Mouse (Mus musculus): Measurements from ENCODE around the gene Arsa. TPM values are rescaled to one million over a fixed set of nuclear protein-coding genes. Genes with fewer than 3 reads are reported as not detected.

Gene Arsa
- polyA plus RNA-seq, 1 experiment from 2014 or later: 22.1 TPM

DNA sequence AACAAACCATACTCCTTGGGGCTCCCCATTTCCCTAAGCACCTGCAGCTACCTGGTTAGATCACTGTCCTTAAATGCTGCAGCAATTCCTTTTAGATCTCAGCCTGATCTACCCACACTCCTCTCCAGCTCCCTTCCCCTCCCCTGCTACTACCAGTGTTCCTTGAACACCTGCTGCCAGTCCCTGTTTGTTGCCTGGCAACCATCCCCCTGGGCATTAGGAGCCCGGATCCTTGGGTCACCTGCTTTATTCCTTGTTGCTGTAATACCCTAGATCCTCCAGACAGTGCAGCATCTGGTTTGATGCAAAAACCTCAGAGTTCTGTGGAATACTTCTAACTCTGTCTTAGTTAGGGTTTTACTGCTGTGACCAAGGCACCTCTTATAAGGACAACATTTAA, 12.2 kb downstream of the Arsa start:
- WGBS: 7% methylated on average over 1 of the region's 1 CpGs

DNA sequence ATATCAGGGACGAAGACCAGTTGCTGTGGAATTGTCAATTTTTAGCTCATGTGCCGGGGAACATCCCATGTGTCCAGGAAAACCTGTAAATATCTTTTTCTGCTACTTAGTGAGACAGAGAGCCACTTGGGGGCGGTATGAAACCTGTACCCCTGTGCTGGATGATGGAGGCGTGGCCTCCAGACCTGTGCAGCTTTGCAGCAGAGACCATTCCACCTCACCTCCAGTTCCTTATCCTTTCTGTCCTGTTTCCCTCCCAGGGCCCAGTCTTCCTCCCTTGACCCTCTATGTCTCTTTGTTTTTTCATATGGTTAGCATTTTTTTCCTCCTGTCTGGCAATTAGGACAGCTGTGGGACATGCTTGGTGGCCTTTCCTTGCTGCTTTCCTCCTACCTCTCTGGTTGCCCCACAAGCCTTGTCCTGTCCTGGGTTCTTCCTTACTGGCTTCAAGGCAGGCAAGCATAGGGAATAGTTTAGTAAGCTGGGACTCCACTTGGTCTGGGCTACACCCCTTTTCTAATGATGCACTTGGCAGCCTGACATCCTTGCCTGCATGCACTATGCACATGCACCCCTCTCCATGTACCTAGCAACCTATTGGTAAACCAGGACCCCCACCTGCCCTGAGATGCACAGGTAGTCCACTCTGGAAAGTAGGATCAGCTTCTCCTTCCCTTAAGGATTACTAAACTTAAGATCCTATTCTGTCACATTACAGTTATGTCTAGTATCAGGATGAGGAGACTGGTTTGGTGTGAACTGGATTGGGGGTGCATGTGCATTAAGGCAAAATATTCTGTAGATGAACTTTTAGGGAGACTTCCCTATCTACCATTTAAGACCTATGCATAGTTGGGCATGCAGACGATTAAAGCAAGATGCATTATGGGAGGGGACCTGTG, 13.6 kb downstream of the Arsa start:
- H3K4me3 ChIP-seq (ENCODE audit: low read length): no peak overlapping the region
- H3K4me1 ChIP-seq (replicated peaks; ENCODE audit: control insufficient read depth, insufficient read depth, low read length): no peaks in the 10 kb centered on the region
- H3K36me3 ChIP-seq (ENCODE audit: control insufficient read depth, insufficient read depth, low read length): no peaks in the 10 kb centered on the region
- ATAC-seq (ENCODE audit: low read depth): no peak
- H3K9me3 ChIP-seq (ENCODE audit: control insufficient read depth, low read length): no peaks in the 10 kb centered on the region
- WGBS: 46% methylated on average over 5 of the region's 5 CpGs
- no peak overlapping the region for H3K9ac ChIP-seq (ENCODE audit: low read length)
- H3K27ac ChIP-seq (ENCODE audit: low read length): no peak overlapping the region
- no peak overlapping the region for H3K4me2 ChIP-seq (ENCODE audit: low read depth, low read length)
- H3K27me3 ChIP-seq (ENCODE audit: control insufficient read depth, insufficient read depth, low read depth, low read length): no peaks in the 10 kb centered on the region

More for the DNA sequence above, 12.2 kb downstream of the Arsa start:
- no peak overlapping the region for H3K4me2 ChIP-seq (ENCODE audit: low read depth, low read length)
- H3K9me3 ChIP-seq (ENCODE audit: control insufficient read depth, low read length): no peaks in the 10 kb centered on the region
- H3K4me1 ChIP-seq (replicated peaks; ENCODE audit: control insufficient read depth, insufficient read depth, low read length): no peaks in the 10 kb centered on the region
- H3K36me3 ChIP-seq (ENCODE audit: control insufficient read depth, insufficient read depth, low read length): no peaks in the 10 kb centered on the region
- H3K4me3 ChIP-seq (ENCODE audit: low read length): no peak overlapping the region
- no peaks in the 10 kb centered on the region for H3K27me3 ChIP-seq (ENCODE audit: control insufficient read depth, insufficient read depth, low read depth, low read length)
- ATAC-seq (ENCODE audit: low read depth): no peak
- no peak overlapping the region for H3K9ac ChIP-seq (ENCODE audit: low read length)
- no peak overlapping the region for H3K27ac ChIP-seq (ENCODE audit: low read length)

DNA sequence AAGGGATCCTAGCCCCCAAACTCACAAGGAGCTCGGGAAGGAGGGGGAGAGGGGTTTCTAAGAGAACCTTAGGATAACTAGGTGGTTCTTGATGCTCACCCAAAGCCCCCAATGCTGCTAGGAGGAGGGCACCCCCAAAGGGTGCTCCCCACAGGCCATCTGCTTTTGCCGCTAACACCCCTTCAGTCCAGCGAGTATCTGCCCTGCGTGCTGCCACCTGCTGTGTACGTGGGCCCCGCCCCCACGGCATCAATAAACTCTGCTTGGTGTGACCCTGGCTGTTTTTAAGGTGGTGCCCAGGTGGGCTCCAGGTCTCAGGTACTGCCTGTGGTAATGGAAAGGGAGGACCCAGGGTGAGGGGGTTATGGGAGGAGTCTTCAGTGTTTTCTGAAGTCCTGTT, 15.0 kb downstream of the Arsa start:
- Histone ChIP-seq H3K4me3 (ENCODE audit: low read length) (no peak overlapping the region), H3K4me1 (replicated peaks; ENCODE audit: control insufficient read depth, insufficient read depth, low read length) (no peaks in the 10 kb centered on the region), H3K9ac (ENCODE audit: low read length) (no peak overlapping the region), H3K27ac (ENCODE audit: low read length) (no peak overlapping the region), H3K36me3 (ENCODE audit: control insufficient read depth, insufficient read depth, low read length) (no peaks in the 10 kb centered on the region), H3K4me2 (ENCODE audit: low read depth, low read length) (no peak overlapping the region), H3K27me3 (ENCODE audit: control insufficient read depth, insufficient read depth, low read depth, low read length) (no peaks in the 10 kb centered on the region; the same call in 1 of the 2 replicates), H3K9me3 (ENCODE audit: control insufficient read depth, low read length) (no peaks in the 10 kb centered on the region)
- no peak for ATAC-seq (ENCODE audit: low read depth)
- 65% methylated on average over 7 of the region's 7 CpGs for WGBS

DNA sequence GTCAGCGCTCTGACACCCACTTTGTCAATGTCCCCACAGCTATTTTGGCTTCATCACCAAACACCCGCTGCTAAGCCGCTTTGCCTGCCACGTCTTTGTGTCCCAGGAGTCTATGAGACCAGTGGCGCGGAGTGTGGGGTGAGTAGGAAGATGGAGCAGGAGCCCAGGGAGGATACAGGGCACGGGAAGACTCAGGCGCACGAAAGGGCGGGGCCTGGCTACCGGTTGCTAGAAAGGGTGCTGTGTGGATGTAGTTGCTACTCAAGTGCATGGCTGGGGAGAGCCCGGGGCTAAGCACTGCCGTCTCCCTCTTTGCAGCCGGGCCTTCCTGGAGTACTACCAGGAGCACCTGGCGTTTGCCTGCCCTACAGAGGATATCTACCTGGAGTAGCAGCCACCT, 15.9 kb downstream of the Arsa start:
- H3K9ac ChIP-seq (ENCODE audit: low read length): no peak overlapping the region
- H3K4me1 ChIP-seq (replicated peaks; ENCODE audit: control insufficient read depth, insufficient read depth, low read length): no peaks in the 10 kb centered on the region
- H3K9me3 ChIP-seq (ENCODE audit: control insufficient read depth, low read length): no peaks in the 10 kb centered on the region
- ATAC-seq (ENCODE audit: low read depth): no peak
- H3K36me3 ChIP-seq (ENCODE audit: control insufficient read depth, insufficient read depth, low read length): no peaks in the 10 kb centered on the region
- no peak overlapping the region for H3K4me3 ChIP-seq (ENCODE audit: low read length)
- no peak overlapping the region for H3K27ac ChIP-seq (ENCODE audit: low read length)
- no peaks in the 10 kb centered on the region; the same call in 1 of the 2 replicates for H3K27me3 ChIP-seq (ENCODE audit: control insufficient read depth, insufficient read depth, low read depth, low read length)
- H3K4me2 ChIP-seq (ENCODE audit: low read depth, low read length): no peak overlapping the region
- 58% methylated on average over 15 of the region's 15 CpGs for WGBS

DNA sequence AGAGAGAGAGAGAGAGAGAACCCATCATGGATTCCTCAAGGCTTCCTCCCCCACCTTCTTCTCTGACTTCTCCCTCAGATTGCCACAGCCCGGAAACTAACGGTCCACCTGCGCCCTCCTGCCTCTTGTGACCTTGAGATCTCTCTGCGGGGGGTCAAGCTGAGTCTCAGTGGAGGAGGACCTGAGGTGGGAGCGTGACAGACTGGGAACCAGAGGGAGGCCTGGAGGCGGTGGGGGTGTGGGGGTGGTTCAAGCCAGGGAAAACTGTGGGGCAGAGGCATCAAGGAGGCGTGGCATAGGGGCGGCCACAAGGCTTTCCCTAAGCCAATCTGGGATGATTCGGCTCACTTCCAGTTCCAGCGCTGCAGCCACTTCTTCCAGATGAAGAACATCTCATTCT, 16.9 kb downstream of the Arsa start:
- 61% methylated on average over 10 of the region's 10 CpGs for WGBS
- Histone ChIP-seq H3K4me3 (ENCODE audit: low read length) (no peak overlapping the region), H3K27me3 (ENCODE audit: control insufficient read depth, insufficient read depth, low read depth, low read length) (peaks cover 2% of the 10 kb centered on the region), H3K9me3 (ENCODE audit: control insufficient read depth, low read length) (no peaks in the 10 kb centered on the region), H3K27ac (ENCODE audit: low read length) (no peak overlapping the region), H3K9ac (ENCODE audit: low read length) (no peak overlapping the region), H3K36me3 (ENCODE audit: control insufficient read depth, insufficient read depth, low read length) (no peaks in the 10 kb centered on the region), H3K4me2 (ENCODE audit: low read depth, low read length) (no peak overlapping the region), H3K4me1 (replicated peaks; ENCODE audit: control insufficient read depth, insufficient read depth, low read length) (no peaks in the 10 kb centered on the region)
- ATAC-seq (ENCODE audit: low read depth): no peak

DNA sequence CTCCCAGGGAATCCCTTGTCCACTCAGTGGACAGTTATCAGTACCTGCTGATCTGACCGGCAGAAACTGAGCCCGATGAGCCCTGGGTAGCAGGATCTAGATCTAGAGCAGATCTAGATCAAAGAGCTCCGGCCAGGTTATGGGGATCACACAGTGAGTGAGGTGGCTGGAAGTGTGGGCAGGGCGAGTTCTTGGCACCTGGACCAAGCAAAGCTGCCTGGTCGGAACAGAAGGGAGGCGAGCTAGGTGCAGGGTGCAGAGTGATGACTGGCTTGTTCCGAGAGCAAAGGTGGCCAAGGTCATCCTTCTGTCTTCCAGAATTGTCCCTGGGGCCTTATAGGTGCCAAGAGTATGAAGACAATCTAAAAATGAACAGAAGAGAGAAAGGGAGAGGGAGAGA, 17.4 kb downstream of the Arsa start:
- Histone ChIP-seq H3K9me3 (ENCODE audit: control insufficient read depth, low read length) (no peaks in the 10 kb centered on the region), H3K36me3 (ENCODE audit: control insufficient read depth, insufficient read depth, low read length) (no peaks in the 10 kb centered on the region), H3K4me2 (ENCODE audit: low read depth, low read length) (no peak overlapping the region), H3K9ac (ENCODE audit: low read length) (no peak overlapping the region), H3K27me3 (ENCODE audit: control insufficient read depth, insufficient read depth, low read depth, low read length) (peaks cover 6% of the 10 kb centered on the region), H3K27ac (ENCODE audit: low read length) (no peak overlapping the region), H3K4me1 (replicated peaks; ENCODE audit: control insufficient read depth, insufficient read depth, low read length) (no peaks in the 10 kb centered on the region), H3K4me3 (ENCODE audit: low read length) (no peak overlapping the region)
- 78% methylated on average over 7 of the region's 7 CpGs for WGBS
- ATAC-seq (ENCODE audit: low read depth): no peak

DNA sequence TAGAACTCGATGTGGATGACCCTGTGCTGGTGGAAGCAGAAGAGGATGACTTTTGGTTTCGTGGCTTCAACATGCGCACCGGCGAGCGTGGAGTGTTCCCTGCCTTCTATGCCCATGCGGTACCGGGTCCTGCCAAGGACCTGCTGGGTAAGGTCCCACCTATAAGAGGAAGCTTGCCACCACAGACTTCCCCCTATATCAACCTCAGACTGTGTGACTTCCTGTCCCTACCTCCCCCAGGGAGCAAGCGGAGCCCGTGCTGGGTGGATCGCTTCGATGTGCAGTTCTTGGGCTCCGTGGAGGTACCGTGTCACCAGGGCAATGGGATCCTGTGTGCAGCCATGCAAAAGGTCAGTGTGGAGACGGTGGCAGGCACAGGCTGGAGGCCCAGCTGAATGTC, 18.3 kb downstream of the Arsa start:
- H3K4me1 ChIP-seq (replicated peaks; ENCODE audit: control insufficient read depth, insufficient read depth, low read length): peaks cover 3% of the 10 kb centered on the region; the same call in 1 of the 2 replicates
- no peaks in the 10 kb centered on the region for H3K36me3 ChIP-seq (ENCODE audit: control insufficient read depth, insufficient read depth, low read length)
- peaks cover 10% of the 10 kb centered on the region for H3K27me3 ChIP-seq (ENCODE audit: control insufficient read depth, insufficient read depth, low read depth, low read length)
- H3K4me3 ChIP-seq (ENCODE audit: low read length): no peak overlapping the region
- 86% methylated on average over 15 of the region's 15 CpGs for WGBS
- H3K9me3 ChIP-seq (ENCODE audit: control insufficient read depth, low read length): no peaks in the 10 kb centered on the region
- no peak overlapping the region for H3K27ac ChIP-seq (ENCODE audit: low read length)
- ATAC-seq (ENCODE audit: low read depth): no peak
- H3K9ac ChIP-seq (ENCODE audit: low read length): no peak overlapping the region
- H3K4me2 ChIP-seq (ENCODE audit: low read depth, low read length): no peak overlapping the region

DNA sequence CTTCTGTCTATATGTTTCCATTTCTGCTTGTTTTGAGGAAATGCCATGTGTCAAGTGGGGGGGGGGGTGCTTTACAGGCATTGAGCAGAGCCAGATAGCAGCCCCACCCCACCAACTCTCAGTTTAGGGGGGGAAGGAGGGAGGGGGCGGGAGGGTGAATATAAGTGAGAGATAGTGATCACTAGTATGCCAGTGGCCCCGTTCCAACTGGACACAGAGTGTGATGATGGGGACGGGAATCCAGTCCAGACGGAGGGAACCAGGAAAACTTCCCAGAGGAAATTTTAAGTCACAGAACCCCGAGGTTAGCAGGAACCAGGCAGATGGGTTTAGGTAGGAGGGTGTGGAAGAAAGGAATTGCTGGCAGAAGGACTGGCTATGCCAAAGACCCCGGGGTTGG, 21.6 kb downstream of the Arsa start:
- H3K36me3 ChIP-seq (ENCODE audit: control insufficient read depth, insufficient read depth, low read length): no peaks in the 10 kb centered on the region
- H3K9ac ChIP-seq (ENCODE audit: low read length): no peak overlapping the region
- 61% methylated on average over 6 of the region's 6 CpGs for WGBS
- H3K4me2 ChIP-seq (ENCODE audit: low read depth, low read length): no peak overlapping the region
- H3K27me3 ChIP-seq (ENCODE audit: control insufficient read depth, insufficient read depth, low read depth, low read length): peaks cover 19% of the 10 kb centered on the region
- H3K27ac ChIP-seq (ENCODE audit: low read length): no peak overlapping the region
- H3K4me3 ChIP-seq (ENCODE audit: low read length): no peak overlapping the region
- no peak for ATAC-seq (ENCODE audit: low read depth)
- H3K4me1 ChIP-seq (replicated peaks; ENCODE audit: control insufficient read depth, insufficient read depth, low read length): peaks cover 7% of the 10 kb centered on the region; the same call in 1 of the 2 replicates
- H3K9me3 ChIP-seq (ENCODE audit: control insufficient read depth, low read length): no peaks in the 10 kb centered on the region

DNA sequence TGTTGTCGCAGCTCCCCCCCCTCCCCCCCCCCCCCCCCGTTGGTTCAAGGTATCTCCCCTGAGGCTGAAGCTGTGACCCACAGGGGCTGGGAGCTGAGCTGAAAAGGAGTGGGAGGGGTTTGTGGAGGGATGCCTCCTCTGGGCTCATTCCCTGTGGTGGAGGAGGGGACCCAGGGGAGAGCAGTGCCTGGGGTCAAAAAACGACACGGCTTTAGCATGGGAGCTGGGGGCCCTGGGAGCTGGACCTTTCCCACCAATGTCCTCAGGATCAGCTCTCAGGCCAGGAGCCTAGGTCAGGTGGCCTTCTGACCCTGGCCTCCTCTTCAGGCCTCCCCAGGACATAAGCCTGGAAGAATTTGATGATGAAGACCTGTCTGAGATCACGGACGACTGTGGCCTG, 22.4 kb downstream of the Arsa start:
- H3K36me3 ChIP-seq (ENCODE audit: control insufficient read depth, insufficient read depth, low read length): no peaks in the 10 kb centered on the region
- H3K9me3 ChIP-seq (ENCODE audit: control insufficient read depth, low read length): no peaks in the 10 kb centered on the region
- no peak overlapping the region for H3K27ac ChIP-seq (ENCODE audit: low read length)
- WGBS: 28% methylated on average over 4 of the region's 6 CpGs
- H3K4me1 ChIP-seq (replicated peaks; ENCODE audit: control insufficient read depth, insufficient read depth, low read length): peaks cover 7% of the 10 kb centered on the region; the same call in 1 of the 2 replicates
- peaks cover 19% of the 10 kb centered on the region for H3K27me3 ChIP-seq (ENCODE audit: control insufficient read depth, insufficient read depth, low read depth, low read length)
- no peak overlapping the region for H3K4me3 ChIP-seq (ENCODE audit: low read length)
- H3K4me2 ChIP-seq (ENCODE audit: low read depth, low read length): no peak overlapping the region
- no peak for ATAC-seq (ENCODE audit: low read depth)
- no peak overlapping the region for H3K9ac ChIP-seq (ENCODE audit: low read length)
